Mouse (Mus musculus): ENCODE measurements at regions not wholly inside any gene's neighbourhood (a gene's known extent, or its start where the extent isn't known, plus 50 kb on each side); places are given as distances from the start of the nearest gene placed in this dataset.

- 84% methylated on average over 15 of the region's 15 CpGs for WGBS
- H3K36me3 ChIP-seq (ENCODE audit: control insufficient read depth, insufficient read depth, low read length) = no peaks in the 10 kb centered on the region
- no peak for TF ChIP-seq CTCF (IDR thresholded peaks at IDR 0.05; ENCODE audit: extremely low read depth, insufficient read length, insufficient replicate concordance, low read depth, low read length)
- no peak for TF ChIP-seq POLR2A (IDR thresholded peaks at IDR 0.05; ENCODE audit: low read depth, low read length)
- H3K4me3 ChIP-seq (ENCODE audit: low read depth, low read length) = no peak overlapping the region
- H3K27me3 ChIP-seq (ENCODE audit: control insufficient read depth, insufficient read depth, low read length) = no peaks in the 10 kb centered on the region
- H3K4me1 ChIP-seq (ENCODE audit: control insufficient read depth, insufficient read depth, insufficient read length, low read length) = no peaks in the 10 kb centered on the region
- H3K27ac ChIP-seq (ENCODE audit: insufficient read depth, low read depth, low read length) = no peak overlapping the region
Observed at GRCm38 (mm10) chr13:44362293-44363005, 366.8 kb upstream of the Jarid2 start.

GRCm38 (mm10) chr13:44363016-44363415 is 366.3 kb upstream of the Jarid2 start:
- H3K4me3 ChIP-seq (ENCODE audit: low read depth, low read length) = no peak overlapping the region
- H3K27me3 ChIP-seq (ENCODE audit: control insufficient read depth, insufficient read depth, low read length) = no peaks in the 10 kb centered on the region
- H3K4me1 ChIP-seq (ENCODE audit: control insufficient read depth, insufficient read depth, insufficient read length, low read length) = no peaks in the 10 kb centered on the region
- TF ChIP-seq POLR2A (IDR thresholded peaks at IDR 0.05; ENCODE audit: low read depth, low read length) = no peak
- no peak for TF ChIP-seq CTCF (IDR thresholded peaks at IDR 0.05; ENCODE audit: extremely low read depth, insufficient read length, insufficient replicate concordance, low read depth, low read length)
- H3K36me3 ChIP-seq (ENCODE audit: control insufficient read depth, insufficient read depth, low read length) = no peaks in the 10 kb centered on the region
- WGBS = 67% methylated on average over 2 of the region's 2 CpGs
- no peak overlapping the region for H3K27ac ChIP-seq (ENCODE audit: insufficient read depth, low read depth, low read length)

- WGBS = 80% methylated on average over 7 of the region's 7 CpGs
- H3K27ac ChIP-seq (ENCODE audit: insufficient read depth, low read depth, low read length) = no peak overlapping the region
- H3K4me3 ChIP-seq (ENCODE audit: low read depth, low read length) = no peak overlapping the region
- TF ChIP-seq CTCF (IDR thresholded peaks at IDR 0.05; ENCODE audit: extremely low read depth, insufficient read length, insufficient replicate concordance, low read depth, low read length) (no peak), POLR2A (IDR thresholded peaks at IDR 0.05; ENCODE audit: low read depth, low read length) (no peak)
- H3K27me3 ChIP-seq (ENCODE audit: control insufficient read depth, insufficient read depth, low read length) = no peaks in the 10 kb centered on the region
- H3K36me3 ChIP-seq (ENCODE audit: control insufficient read depth, insufficient read depth, low read length) = no peaks in the 10 kb centered on the region
- no peaks in the 10 kb centered on the region for H3K4me1 ChIP-seq (ENCODE audit: control insufficient read depth, insufficient read depth, insufficient read length, low read length)
Observed at GRCm38 (mm10) chr13:44369301-44369700, 360.0 kb upstream of the Jarid2 start.

GRCm38 (mm10) chr13:44372361-44372877 is 356.9 kb upstream of the Jarid2 start:
- Histone ChIP-seq H3K4me1 (ENCODE audit: control insufficient read depth, insufficient read depth, insufficient read length, low read length) (no peaks in the 10 kb centered on the region), H3K36me3 (ENCODE audit: control insufficient read depth, insufficient read depth, low read length) (no peaks in the 10 kb centered on the region), H3K27me3 (ENCODE audit: control insufficient read depth, insufficient read depth, low read length) (no peaks in the 10 kb centered on the region), H3K4me3 (ENCODE audit: low read depth, low read length) (no peak overlapping the region), H3K27ac (ENCODE audit: insufficient read depth, low read depth, low read length) (no peak overlapping the region)
- TF ChIP-seq POLR2A (IDR thresholded peaks at IDR 0.05; ENCODE audit: low read depth, low read length) (no peak), CTCF (IDR thresholded peaks at IDR 0.05; ENCODE audit: extremely low read depth, insufficient read length, insufficient replicate concordance, low read depth, low read length) (no peak)
- WGBS = 72% methylated on average over 6 of the region's 6 CpGs

GRCm38 (mm10) chr13:44375476-44376159 is 353.7 kb upstream of the Jarid2 start:
- 75% methylated on average over 13 of the region's 13 CpGs for WGBS
- no peaks in the 10 kb centered on the region for H3K4me1 ChIP-seq (ENCODE audit: control insufficient read depth, insufficient read depth, insufficient read length, low read length)
- H3K4me3 ChIP-seq (ENCODE audit: low read depth, low read length) = no peak overlapping the region
- H3K36me3 ChIP-seq (ENCODE audit: control insufficient read depth, insufficient read depth, low read length) = no peaks in the 10 kb centered on the region
- TF ChIP-seq POLR2A (IDR thresholded peaks at IDR 0.05; ENCODE audit: low read depth, low read length) = no peak
- TF ChIP-seq CTCF (IDR thresholded peaks at IDR 0.05; ENCODE audit: extremely low read depth, insufficient read length, insufficient replicate concordance, low read depth, low read length) = no peak
- H3K27ac ChIP-seq (ENCODE audit: insufficient read depth, low read depth, low read length) = no peak overlapping the region
- H3K27me3 ChIP-seq (ENCODE audit: control insufficient read depth, insufficient read depth, low read length) = no peaks in the 10 kb centered on the region

- TF ChIP-seq POLR2A (IDR thresholded peaks at IDR 0.05; ENCODE audit: low read depth, low read length) = no peak
- TF ChIP-seq CTCF (IDR thresholded peaks at IDR 0.05; ENCODE audit: extremely low read depth, insufficient read length, insufficient replicate concordance, low read depth, low read length) = no peak
Observed at GRCm38 (mm10) chr13:44376160-44376488, 353.1 kb upstream of the Jarid2 start.

GRCm38 (mm10) chr13:44381721-44382450 is 347.4 kb upstream of the Jarid2 start:
- WGBS = 86% methylated on average over 7 of the region's 7 CpGs
- TF ChIP-seq POLR2A (IDR thresholded peaks at IDR 0.05; ENCODE audit: low read depth, low read length) (no peak), CTCF (IDR thresholded peaks at IDR 0.05; ENCODE audit: extremely low read depth, insufficient read length, insufficient replicate concordance, low read depth, low read length) (no peak)
- Histone ChIP-seq H3K27me3 (ENCODE audit: control insufficient read depth, insufficient read depth, low read length) (no peaks in the 10 kb centered on the region), H3K36me3 (ENCODE audit: control insufficient read depth, insufficient read depth, low read length) (no peaks in the 10 kb centered on the region), H3K4me1 (ENCODE audit: control insufficient read depth, insufficient read depth, insufficient read length, low read length) (no peaks in the 10 kb centered on the region), H3K27ac (ENCODE audit: insufficient read depth, low read depth, low read length) (no peak overlapping the region), H3K4me3 (ENCODE audit: low read depth, low read length) (no peak overlapping the region)

More at GRCm38 (mm10) chr13:44376160-44376488, 353.1 kb upstream of the Jarid2 start:
- WGBS = 54% methylated on average over 3 of the region's 3 CpGs
- Histone ChIP-seq H3K4me1 (ENCODE audit: control insufficient read depth, insufficient read depth, insufficient read length, low read length) (no peaks in the 10 kb centered on the region), H3K27me3 (ENCODE audit: control insufficient read depth, insufficient read depth, low read length) (no peaks in the 10 kb centered on the region), H3K27ac (ENCODE audit: insufficient read depth, low read depth, low read length) (no peak overlapping the region), H3K36me3 (ENCODE audit: control insufficient read depth, insufficient read depth, low read length) (no peaks in the 10 kb centered on the region), H3K4me3 (ENCODE audit: low read depth, low read length) (no peak overlapping the region)

All from small intestine, adult 2 months (tissue).